Mouse (Mus musculus) neural tube, embryonic 13.5 days (tissue): ENCODE results near the gene Vmn1r3. TPM values are rescaled to one million over a fixed set of nuclear protein-coding genes. Genes with fewer than 3 reads are reported as not detected.

Experiments used
- polyA plus RNA-seq: library from polyadenylated mRNA; unstranded; fragments of >200 nt; fragmentation: Nextera tagmentation; extraction: Ambion mirVana; gene quantifications from 2 replicates; pipeline ENCODE4 v1.2.1, GENCODE M21; 2015

Vmn1r3 gene
- polyA plus RNA-seq, 1 experiment from 2014 or later = not detected

Other genes with a start within 250 kb of the Vmn1r3 start
- not detected in 2 replicates for gene Vmn1r2, start 18.0 kb downstream of the Vmn1r3 start, polyA plus RNA-seq